Mouse (Mus musculus) midbrain, embryonic 14.5 days (tissue): ENCODE data around the gene Umad1. TPM values are rescaled to one million over a fixed set of nuclear protein-coding genes. Genes with fewer than 3 reads are reported as not detected.

Source experiments
- ATAC-seq: fragments of 200-750 bp; cut with Nextera tagmentation; 2 replicates; pipeline ENCODE4 v1.8.0; 2017; ENCODE audit warnings: moderate number of reproducible peaks, moderate library complexity; ENCODE audit not compliant: low FRiP score, low TSS enrichment
- DNase-seq: peaks from one replicate; pipeline ENCODE4 v3.0.0-alpha.2; 2015
- H3K27ac ChIP-seq: fragments of 300-500 bp; sonication (generic); replicated peaks from 2 replicates; pipeline ENCODE4 v1.5.1; 2014; ENCODE audit warnings: mild to moderate bottlenecking, low read depth, low read length, moderate library complexity
- H3K27me3 ChIP-seq: fragments of 300-500 bp; sonication (generic); 2 replicates; pipeline ENCODE4 v1.6.1; 2014; ENCODE audit warnings: low read length, control low read depth, mixed read lengths; ENCODE audit not compliant: control insufficient read depth, insufficient read depth
- H3K36me3 ChIP-seq: fragments of 300-500 bp; sonication (generic); 2 replicates; pipeline ENCODE4 v1.6.1; 2014; ENCODE audit warnings: low read length, control low read depth; ENCODE audit not compliant: control insufficient read depth, insufficient read depth
- H3K4me1 ChIP-seq: fragments of 300-500 bp; sonication (generic); 2 replicates; pipeline ENCODE4 v1.6.1; 2014; ENCODE audit warnings: mild to moderate bottlenecking, antibody characterized with exemption, low read length, control low read depth; ENCODE audit not compliant: control insufficient read depth, insufficient read depth
- H3K4me2 ChIP-seq: fragments of 300-500 bp; sonication (generic); 2 replicates; pipeline ENCODE4 v1.6.1; 2014; ENCODE audit warnings: mild to moderate bottlenecking, low read length, moderate library complexity
- H3K4me3 ChIP-seq: fragments of 300-500 bp; sonication (generic); replicated peaks from 2 replicates; pipeline ENCODE4 v1.5.1; 2014; ENCODE audit warnings: low read depth, low read length
- H3K9ac ChIP-seq: fragments of 300-500 bp; sonication (generic); replicated peaks from 2 replicates; pipeline ENCODE4 v1.6.1; 2014; ENCODE audit warnings: mild to moderate bottlenecking, low read length, moderate library complexity
- H3K9me3 ChIP-seq: fragments of 300-500 bp; sonication (generic); 2 replicates; pipeline ENCODE4 v1.6.1; 2016; ENCODE audit warnings: low read length, control low read depth, mixed read lengths; ENCODE audit not compliant: control insufficient read depth
- WGBS: fragments of 180-500 bp; shearing (Covaris S2); extraction: QIAGEN DNeasy Blood & Tissue Kit; methylation state at CpG from one replicate; pipeline ENCODE4 v1.1.7; 2014; 5-methylcytosine and 5-hydroxymethylcytosine counted together
- polyA plus RNA-seq: library from polyadenylated mRNA; unstranded; fragments of >200 nt; fragmentation: Nextera tagmentation; extraction: Ambion mirVana; gene quantifications from 2 replicates; pipeline ENCODE4 v1.2.1, GENCODE M21; 2014

The Umad1 gene
- polyA plus RNA-seq, 1 experiment from 2014 or later, result 57.2 TPM

- H3K4me2 ChIP-seq, result peak overlapping the region; percentile 26
- ATAC-seq, result peak; percentile 46; the same call in 1 of the 2 replicates
- peak; percentile 51 for DNase-seq
- H3K27ac ChIP-seq, result peak overlapping the region; percentile 32
- WGBS, result 9% methylated on average over 12 of the region's 12 CpGs
- no peaks in the 10 kb centered on the region for H3K9me3 ChIP-seq
- no peaks in the 10 kb centered on the region for H3K27me3 ChIP-seq
- no peaks in the 10 kb centered on the region for H3K36me3 ChIP-seq
- no peak overlapping the region for H3K4me3 ChIP-seq
- H3K9ac ChIP-seq, result no peak overlapping the region
- peaks cover 21% of the 10 kb centered on the region for H3K4me1 ChIP-seq
Observed at GRCm38 (mm10) chr6:8352533-8353168, 93.6 kb downstream of the Umad1 start.

DNA sequence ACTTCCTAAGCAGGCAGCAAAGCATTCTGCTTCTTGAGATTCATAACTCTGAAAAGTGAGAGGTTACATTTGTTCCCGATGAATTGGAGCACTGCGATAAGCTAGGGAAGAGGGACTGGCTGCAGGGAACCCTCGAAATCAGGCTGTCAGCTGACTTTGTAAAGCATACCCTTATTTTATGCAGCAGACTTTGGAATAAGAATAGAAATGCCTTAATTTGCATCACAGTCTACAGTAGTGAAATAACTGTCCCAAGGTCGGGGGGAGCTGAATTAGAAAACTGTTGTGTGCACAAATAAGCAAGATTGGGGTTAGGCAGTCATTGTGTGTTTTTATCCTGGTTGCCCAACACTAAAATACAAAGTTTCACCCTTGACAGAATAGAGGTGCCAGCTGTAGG is 94.4 kb downstream of the Umad1 start:
- peak; percentile 49; the same call in 1 of the 2 replicates for ATAC-seq
- H3K36me3 ChIP-seq, result no peaks in the 10 kb centered on the region
- H3K9me3 ChIP-seq, result no peaks in the 10 kb centered on the region
- H3K9ac ChIP-seq, result no peak overlapping the region
- H3K4me3 ChIP-seq, result no peak overlapping the region
- DNase-seq, result peak; percentile 40
- H3K4me1 ChIP-seq, result peaks cover 21% of the 10 kb centered on the region
- WGBS, result 12% methylated on average over 4 of the region's 4 CpGs
- no peaks in the 10 kb centered on the region for H3K27me3 ChIP-seq
- H3K4me2 ChIP-seq, result peak overlapping the region; percentile 26
- peak overlapping the region; percentile 32; the same call in 1 of the 2 replicates for H3K27ac ChIP-seq

DNA sequence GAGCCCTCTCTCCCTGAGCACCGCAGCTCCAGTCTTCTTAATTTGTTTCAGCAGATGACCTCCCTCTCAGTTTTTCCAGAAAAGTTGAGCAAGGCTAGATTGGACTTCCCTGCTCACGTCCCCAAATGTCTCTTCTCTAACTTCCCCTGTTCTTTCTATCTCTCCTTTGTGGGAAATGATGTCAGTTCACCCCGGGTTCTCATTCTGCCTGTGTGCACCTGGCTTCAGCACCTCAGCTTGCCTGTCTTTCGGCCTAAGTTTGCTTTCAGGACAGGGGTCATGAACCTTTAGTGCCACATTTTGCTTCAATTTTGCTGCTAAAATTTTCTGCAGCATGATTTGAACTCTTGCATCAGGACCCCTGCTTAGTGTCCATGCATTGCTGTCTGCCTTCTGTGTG is 95.8 kb downstream of the Umad1 start:
- Histone ChIP-seq H3K9me3 (no peaks in the 10 kb centered on the region), H3K27me3 (no peaks in the 10 kb centered on the region), H3K4me2 (no peak overlapping the region; the same call in 1 of the 2 replicates), H3K27ac (no peak overlapping the region), H3K9ac (no peak overlapping the region), H3K4me3 (no peak overlapping the region), H3K36me3 (no peaks in the 10 kb centered on the region), H3K4me1 (peaks cover 21% of the 10 kb centered on the region)
- no peak for DNase-seq
- ATAC-seq, result no peak
- WGBS, result 89% methylated on average over 4 of the region's 4 CpGs

GRCm38 (mm10) chr6:8358232-8358631 is 99.1 kb downstream of the Umad1 start:
- no peak overlapping the region for H3K27ac ChIP-seq
- H3K36me3 ChIP-seq, result no peaks in the 10 kb centered on the region
- H3K27me3 ChIP-seq, result no peaks in the 10 kb centered on the region
- ATAC-seq (no peak), DNase-seq (no peak)
- 69% methylated on average over 2 of the region's 2 CpGs for WGBS
- no peak overlapping the region for H3K4me2 ChIP-seq
- no peaks in the 10 kb centered on the region for H3K9me3 ChIP-seq
- H3K9ac ChIP-seq, result no peak overlapping the region
- no peak overlapping the region for H3K4me3 ChIP-seq
- H3K4me1 ChIP-seq, result peaks cover 10% of the 10 kb centered on the region

GRCm38 (mm10) chr6:8358782-8359181 is 99.7 kb downstream of the Umad1 start:
- no peak overlapping the region for H3K4me3 ChIP-seq
- ATAC-seq (no peak), DNase-seq (peak; percentile 47)
- no peak overlapping the region for H3K27ac ChIP-seq
- H3K36me3 ChIP-seq, result no peaks in the 10 kb centered on the region
- WGBS, result 8% methylated on average over 2 of the region's 2 CpGs
- H3K9ac ChIP-seq, result no peak overlapping the region
- H3K27me3 ChIP-seq, result no peaks in the 10 kb centered on the region
- H3K4me2 ChIP-seq, result no peak overlapping the region
- peaks cover 6% of the 10 kb centered on the region for H3K4me1 ChIP-seq
- no peaks in the 10 kb centered on the region for H3K9me3 ChIP-seq

GRCm38 (mm10) chr6:8360805-8361204 is 101.7 kb downstream of the Umad1 start:
- 80% methylated on average over 7 of the region's 7 CpGs for WGBS
- Histone ChIP-seq H3K9me3 (no peaks in the 10 kb centered on the region), H3K9ac (no peak overlapping the region), H3K4me2 (no peak overlapping the region), H3K27me3 (no peaks in the 10 kb centered on the region), H3K36me3 (no peaks in the 10 kb centered on the region), H3K27ac (no peak overlapping the region), H3K4me1 (peaks cover 9% of the 10 kb centered on the region; the same call in 1 of the 2 replicates), H3K4me3 (no peak overlapping the region)
- DNase-seq (no peak), ATAC-seq (no peak)

GRCm38 (mm10) chr6:8364033-8364756 is 105.1 kb downstream of the Umad1 start:
- WGBS, result 44% methylated on average over 12 of the region's 12 CpGs
- ATAC-seq, result no peak; the same call in 1 of the 2 replicates
- Histone ChIP-seq H3K4me3 (no peak overlapping the region), H3K4me2 (no peak overlapping the region), H3K27me3 (no peaks in the 10 kb centered on the region), H3K9ac (no peak overlapping the region), H3K4me1 (peaks cover 9% of the 10 kb centered on the region; the same call in 1 of the 2 replicates), H3K9me3 (no peaks in the 10 kb centered on the region), H3K36me3 (no peaks in the 10 kb centered on the region), H3K27ac (0 out of 2 replicates have a peak overlapping the region, but pooled peaks have one; percentile 26)
- no peak for DNase-seq

GRCm38 (mm10) chr6:8364757-8365150 is 105.7 kb downstream of the Umad1 start:
- H3K4me3 ChIP-seq, result no peak overlapping the region
- H3K27me3 ChIP-seq, result no peaks in the 10 kb centered on the region
- 90% methylated on average over 11 of the region's 11 CpGs for WGBS
- H3K27ac ChIP-seq, result no peak overlapping the region
- no peak overlapping the region for H3K9ac ChIP-seq
- ATAC-seq (no peak), DNase-seq (no peak)
- H3K4me1 ChIP-seq, result 0 out of 2 replicates have a peak, but pooled peaks cover 9% of the 10 kb centered on the region
- no peak overlapping the region for H3K4me2 ChIP-seq
- H3K9me3 ChIP-seq, result no peaks in the 10 kb centered on the region
- H3K36me3 ChIP-seq, result no peaks in the 10 kb centered on the region
